Mouse (Mus musculus) megakaryocyte progenitor cell, adult 5-6 weeks (primary cell): ENCODE measurements around the gene Pdzd7. TPM values are rescaled to one million over a fixed set of nuclear protein-coding genes. Genes with fewer than 3 reads are reported as not detected.
A peak's percentile ranks its signal among the peaks of the same experiment; 100 is the strongest.

Experiments
- ATAC-seq: replicated peaks from 2 replicates; pipeline ENCODE4 v1.8.0; 2016; ENCODE audit warnings: mild to moderate bottlenecking, moderate TSS enrichment, inconsistent platforms; ENCODE audit not compliant: poor library complexity
- total RNA-seq, 2 experiments: library from RNA; stranded (forward) in 1 of 2; stranded (reverse) in 1 of 2; fragments of 157-497, 149-512 nt in 1 of 2; fragments of 200-1000 nt in 1 of 2; gene quantifications; 2 replicates each; pipeline versions ENCODE4 v1.2.3 to v1.2.4; 2015 to 2017

Gene Pdzd7
- total RNA-seq, 2 experiments from 2014 or later = not detected

GRCm38 (mm10) chr19:45031780-45032179, 13.7 kb downstream of the Pdzd7 start:
- ATAC-seq = peak; percentile 82

GRCm38 (mm10) chr19:45030746-45031693, 14.5 kb downstream of the Pdzd7 start:
- ATAC-seq = peak; percentile 77

GRCm38 (mm10) chr19:45030111-45030510, 15.4 kb downstream of the Pdzd7 start:
- peak; percentile 49 for ATAC-seq

- ATAC-seq = no peak
Observed at GRCm38 (mm10) chr19:45029571-45029970, 15.9 kb downstream of the Pdzd7 start.

- ATAC-seq = no peak
Observed at GRCm38 (mm10) chr19:45028746-45029145, 16.8 kb downstream of the Pdzd7 start.

- ATAC-seq = no peak
Observed at GRCm38 (mm10) chr19:45027848-45028247, 17.7 kb downstream of the Pdzd7 start.

DNA sequence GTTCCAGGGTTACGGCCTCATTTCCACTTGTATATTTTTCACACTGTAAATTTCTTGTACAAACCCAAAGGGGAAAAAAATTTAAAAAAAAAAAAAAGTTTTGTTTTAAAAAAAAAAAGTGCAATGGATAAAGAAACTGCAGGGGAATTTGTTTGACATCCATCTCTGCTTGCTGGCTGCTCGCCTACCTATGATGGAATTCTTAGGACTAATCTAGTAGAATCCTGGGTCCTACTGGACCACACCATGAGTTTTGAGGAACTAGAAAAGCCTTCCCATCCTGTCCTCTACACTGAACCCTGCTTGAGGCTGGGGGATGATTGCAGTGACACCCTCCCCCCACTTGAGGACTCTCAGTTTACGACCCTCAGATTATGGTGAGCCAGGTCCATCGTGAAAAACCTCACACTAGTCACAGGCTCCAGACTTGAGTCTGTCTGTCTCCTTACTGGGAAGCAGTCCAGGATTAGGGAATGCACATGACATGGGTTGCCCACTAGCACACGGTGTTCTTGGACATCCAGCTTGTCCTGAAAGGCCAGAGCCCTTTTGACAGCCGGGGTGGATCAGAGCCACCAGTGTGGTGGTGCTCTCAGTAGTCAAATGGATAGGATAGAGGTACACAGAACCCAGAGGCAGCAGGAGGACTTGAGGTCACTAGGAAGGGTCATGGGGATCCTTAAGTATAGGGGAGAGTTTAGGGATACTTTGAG, 18.4 kb downstream of the Pdzd7 start:
- ATAC-seq = no peak

DNA sequence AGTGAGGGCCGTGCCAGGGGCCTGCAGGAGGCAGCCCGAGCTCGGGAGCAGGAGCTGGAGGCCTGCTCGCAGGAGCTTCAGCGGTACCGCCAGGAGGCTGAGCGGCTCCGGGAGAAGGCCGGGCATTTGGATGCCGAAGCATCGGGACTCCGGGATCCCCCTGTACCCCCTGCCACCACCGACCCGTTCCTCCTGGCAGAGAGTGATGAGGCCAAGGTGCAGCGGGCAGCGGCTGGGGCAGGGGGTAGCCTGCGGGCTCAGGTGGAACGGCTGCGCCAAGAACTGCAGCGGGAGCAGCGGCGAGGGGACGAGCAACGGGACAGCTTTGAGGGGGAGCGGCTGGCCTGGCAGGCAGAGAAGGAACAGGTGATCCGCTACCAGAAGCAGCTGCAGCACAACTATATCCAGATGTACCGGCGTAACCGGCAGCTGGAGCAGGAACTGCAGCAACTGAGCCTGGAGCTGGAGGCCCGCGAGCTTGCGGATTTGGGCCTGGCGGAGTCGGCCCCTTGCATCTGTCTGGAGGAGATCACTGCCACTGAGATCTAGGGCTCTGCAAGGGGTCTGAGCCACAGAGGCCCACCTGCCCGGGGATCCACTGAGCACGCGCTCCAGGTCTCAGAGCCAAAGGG, 19.5 kb downstream of the Pdzd7 start:
- ATAC-seq = no peak

DNA sequence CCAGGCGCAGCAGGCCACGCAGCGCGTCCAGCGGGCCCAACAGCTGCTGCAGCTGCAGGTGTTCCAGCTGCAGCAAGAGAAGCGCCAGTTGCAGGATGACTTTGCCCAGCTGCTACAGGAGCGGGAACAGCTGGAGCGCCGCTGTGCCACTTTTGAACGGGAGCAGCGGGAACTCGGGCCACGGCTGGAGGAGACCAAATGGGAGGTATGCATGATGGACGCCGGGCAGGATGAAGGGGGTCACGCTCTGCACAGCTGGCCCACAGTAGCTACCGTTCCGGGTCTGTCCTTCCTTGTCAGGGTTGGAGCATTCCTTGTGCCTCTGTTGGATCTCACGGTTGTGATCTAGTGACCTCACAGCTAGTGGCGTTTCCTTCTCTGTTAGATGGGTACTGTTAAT, 20.7 kb downstream of the Pdzd7 start:
- ATAC-seq = no peak

DNA sequence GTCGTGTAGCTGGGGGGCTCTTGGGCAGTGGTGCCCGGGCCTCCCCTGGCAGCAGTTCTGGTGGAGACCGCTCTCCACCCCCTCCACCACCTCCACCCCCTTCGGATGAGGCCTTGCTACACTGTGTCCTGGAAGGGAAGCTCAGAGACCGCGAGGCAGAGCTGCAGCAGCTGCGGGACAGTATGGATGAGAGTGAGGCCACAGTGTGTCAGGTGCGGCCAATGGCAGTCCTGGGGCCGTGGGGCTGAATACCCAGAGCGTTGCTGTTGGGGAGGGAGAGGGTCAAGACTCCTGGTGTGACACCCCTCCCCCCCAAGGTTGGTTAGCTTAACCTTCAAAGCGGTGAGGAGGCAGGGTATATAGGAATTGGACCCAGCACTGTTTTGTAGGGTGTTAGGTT, 21.5 kb downstream of the Pdzd7 start:
- ATAC-seq = no peak

- ATAC-seq = no peak
Observed at GRCm38 (mm10) chr19:45021362-45021761, 24.2 kb downstream of the Pdzd7 start.

DNA sequence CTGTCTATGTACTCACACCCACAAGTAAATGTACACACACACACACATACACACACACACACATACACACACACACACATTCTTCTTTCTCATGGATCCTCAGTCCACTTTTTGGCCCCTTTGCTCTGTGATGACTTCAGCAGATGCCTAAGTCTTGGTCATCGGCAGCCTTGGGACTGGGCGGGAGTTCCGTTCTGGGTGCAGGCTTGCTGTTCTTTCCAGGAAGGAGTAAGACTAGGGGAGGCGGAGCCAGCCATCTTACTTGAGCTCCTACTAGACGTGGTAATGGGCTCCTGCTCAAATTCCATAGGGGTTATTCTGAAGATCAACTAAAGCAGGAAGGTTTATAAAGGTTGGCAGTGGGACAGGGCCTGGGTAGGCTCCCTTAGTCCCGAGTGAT, 25.2 kb downstream of the Pdzd7 start:
- ATAC-seq = no peak

- ATAC-seq = no peak
Observed at GRCm38 (mm10) chr19:45018351-45018831, 27.1 kb downstream of the Pdzd7 start.

DNA sequence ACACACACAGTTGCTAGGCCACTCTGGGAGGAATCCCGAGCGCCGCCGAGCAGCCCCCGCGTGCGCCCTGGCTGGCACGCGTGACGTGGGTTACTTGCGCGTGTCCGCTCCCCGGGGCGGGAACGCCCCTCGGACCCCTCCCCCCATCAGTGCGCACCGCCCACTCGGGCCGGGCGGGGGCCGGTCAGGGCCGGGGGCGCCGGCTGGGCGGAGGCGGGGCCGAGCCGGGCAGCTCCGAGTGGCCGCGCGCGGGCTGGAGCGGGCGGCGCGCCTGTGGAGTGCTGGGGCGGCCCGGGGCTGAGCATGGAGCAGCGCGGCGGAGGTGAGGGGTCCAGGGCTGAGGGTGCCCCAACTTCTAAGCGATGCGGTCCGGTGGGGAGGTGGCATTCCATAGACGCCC, 27.6 kb downstream of the Pdzd7 start:
- no peak for ATAC-seq

GRCm38 (mm10) chr19:45017216-45017771, 28.2 kb downstream of the Pdzd7 start:
- ATAC-seq = peak; percentile 27

- ATAC-seq = peak; percentile 10
Observed at GRCm38 (mm10) chr19:45016341-45017215, 28.9 kb downstream of the Pdzd7 start.

DNA sequence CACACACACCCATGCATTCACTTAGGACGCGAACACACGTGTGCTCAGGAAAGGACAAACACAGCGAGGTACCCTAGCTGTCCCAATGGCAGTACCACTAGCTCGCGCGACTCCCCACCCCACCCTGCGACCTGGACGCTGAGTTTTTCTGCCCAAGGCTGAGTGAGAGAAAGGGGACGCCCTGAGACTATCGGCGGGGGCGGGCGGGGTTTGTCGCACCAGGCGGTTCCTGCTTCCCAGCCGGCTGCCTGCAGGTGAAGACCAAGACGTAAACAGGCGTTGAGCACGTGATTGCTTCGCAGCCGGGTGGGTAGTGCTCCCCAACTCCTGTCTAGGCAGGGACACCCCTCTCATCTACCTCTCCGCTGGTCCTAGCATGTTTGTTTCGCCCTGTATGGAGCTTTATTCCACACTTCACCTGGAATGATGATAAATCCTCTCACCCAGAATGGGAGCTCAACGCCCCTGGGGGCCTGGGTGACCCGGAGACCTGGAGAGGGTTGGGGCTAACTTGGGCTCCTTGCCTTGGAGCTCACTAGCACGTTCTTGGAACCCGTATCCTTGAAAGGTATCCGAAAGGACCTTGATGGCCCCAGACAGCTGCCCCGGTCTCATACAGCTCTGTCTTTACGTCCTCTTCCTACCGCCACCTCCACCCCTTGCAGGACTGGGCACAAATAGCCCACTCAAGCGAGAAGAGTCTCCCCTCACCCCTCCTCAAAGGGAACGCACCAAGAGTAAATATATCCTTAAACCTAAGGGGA, 29.8 kb downstream of the Pdzd7 start:
- peak; percentile 30 for ATAC-seq

GRCm38 (mm10) chr19:45014981-45015402, 30.5 kb downstream of the Pdzd7 start:
- ATAC-seq = no peak

- no peak for ATAC-seq
Observed at GRCm38 (mm10) chr19:45014335-45014971, 31.1 kb downstream of the Pdzd7 start, which contains the start of gene Lzts2. Gene Lzts2 (plus strand): TSS chr19:45014414.
